Comparison of ENCODE assay signal across 21 mouse cellular contexts in the genomic region with DNA sequence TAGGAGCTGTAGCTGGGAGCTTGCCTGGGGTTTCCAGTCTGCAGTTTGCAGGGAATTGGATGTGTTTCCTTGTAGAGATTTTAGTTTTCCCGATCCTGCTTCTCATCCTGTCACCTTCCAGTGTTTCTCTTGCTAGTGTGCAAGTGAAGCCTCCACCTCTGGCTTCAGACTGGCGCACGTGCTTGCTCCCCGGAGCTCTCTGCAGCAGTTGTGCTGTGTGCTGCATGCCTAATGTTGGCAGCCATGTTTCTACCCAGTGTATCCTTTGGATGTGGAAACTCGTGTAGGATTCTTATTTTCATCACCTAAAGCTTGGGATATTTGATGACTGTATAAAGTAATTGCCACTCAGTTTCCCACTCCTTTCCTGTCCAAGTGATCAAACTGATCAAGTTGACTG.
"Had no signal": no experiment of that assay in that cellular context is flagged by ENCODE, and none has a peak within 500 bp of the region (broad histone marks: within the 10 kb centered on the region; RNA-seq: fewer than 3 reads in every experiment).

No protein-coding gene starts in this region.

- H3K4me3 ChIP-seq: limb, embryonic 10.5 days; limb, embryonic 13.5 days; liver, embryonic 12.5 days; liver, embryonic 15.5 days; neural tube, embryonic 12.5 days; neural tube, embryonic 15.5 days had no signal

- H3K27ac ChIP-seq: limb, embryonic 10.5 days; limb, embryonic 13.5 days; liver, embryonic 12.5 days; liver, embryonic 15.5 days; neural tube, embryonic 12.5 days; neural tube, embryonic 15.5 days; stomach, postnatal 0 days had no signal

- ATAC-seq: liver, embryonic 12.5 days had no signal

- H3K4me1 ChIP-seq: limb, embryonic 13.5 days; neural tube, embryonic 12.5 days; neural tube, embryonic 15.5 days had no signal

- H3K4me2 ChIP-seq: limb, embryonic 13.5 days; liver, embryonic 12.5 days; liver, embryonic 15.5 days; neural tube, embryonic 12.5 days; neural tube, embryonic 15.5 days had no signal

- DNase-seq: kidney, adult 18-20 months; kidney, adult 9 months; kidney, postnatal 14 days; kidney, postnatal 4 days; liver; lung, adult 18-20 months; lung, postnatal 14 days; lung, postnatal 4 days; right cerebral cortex, adult 18-20 months; right cerebral cortex, postnatal 14 days; right cerebral cortex, postnatal 4 days; thymus, adult 2 months; thymus, postnatal 14 days; thymus, postnatal 4 days had no signal

- H3K9me3 ChIP-seq: limb, embryonic 10.5 days; limb, embryonic 13.5 days; liver, embryonic 12.5 days; liver, embryonic 15.5 days; neural tube, embryonic 15.5 days had no signal

- H3K36me3 ChIP-seq: limb, embryonic 10.5 days; liver, embryonic 12.5 days; liver, embryonic 15.5 days; neural tube, embryonic 12.5 days; neural tube, embryonic 15.5 days had no signal

- H3K9ac ChIP-seq: limb, embryonic 13.5 days; liver, embryonic 12.5 days; liver, embryonic 15.5 days; neural tube, embryonic 12.5 days; neural tube, embryonic 15.5 days had no signal

- H3K27me3 ChIP-seq: limb, embryonic 13.5 days; liver, embryonic 12.5 days; liver, embryonic 15.5 days; neural tube, embryonic 12.5 days; neural tube, embryonic 15.5 days had no signal
